Mouse (Mus musculus) stomach, embryonic 16.5 days (tissue): ENCODE results near the gene Pusl1. TPM values are rescaled to one million over a fixed set of nuclear protein-coding genes. Genes with fewer than 3 reads are reported as not detected.

Source experiments
- ATAC-seq: fragments of 200-750 bp; cut with Nextera tagmentation; 2 replicates; pipeline ENCODE4 v1.8.0; 2017; ENCODE audit warnings: moderate number of reproducible peaks, moderate TSS enrichment; ENCODE audit not compliant: insufficient read depth, low FRiP score
- H3K27ac ChIP-seq: fragments of 300-500 bp; sonication (generic); 2 replicates; pipeline ENCODE4 v1.5.1; 2014; ENCODE audit warnings: low read length
- H3K27me3 ChIP-seq: fragments of 300-500 bp; sonication (generic); 2 replicates; pipeline ENCODE4 v1.6.1; 2014; ENCODE audit warnings: low read length, control low read depth, mixed read lengths; ENCODE audit not compliant: control insufficient read depth, insufficient read depth
- H3K36me3 ChIP-seq: fragments of 300-500 bp; sonication (generic); 2 replicates; pipeline ENCODE4 v1.6.1; 2014; ENCODE audit warnings: low read length; ENCODE audit not compliant: control insufficient read depth, insufficient read depth
- H3K4me1 ChIP-seq: fragments of 300-500 bp; sonication (generic); 2 replicates; pipeline ENCODE4 v1.6.1; 2014; ENCODE audit warnings: low read length, control low read depth, mixed read lengths; ENCODE audit not compliant: control insufficient read depth, insufficient read depth
- H3K4me2 ChIP-seq: fragments of 300-500 bp; sonication (generic); 2 replicates; pipeline ENCODE4 v1.6.1; 2014; ENCODE audit warnings: low read depth, low read length, mixed read lengths
- H3K4me3 ChIP-seq: fragments of 300-500 bp; sonication (generic); replicated peaks from 2 replicates; pipeline ENCODE4 v1.5.1; 2014; ENCODE audit warnings: mild to moderate bottlenecking, low read length
- H3K9ac ChIP-seq: fragments of 300-500 bp; sonication (generic); 2 replicates; pipeline ENCODE4 v1.6.1; 2014; ENCODE audit warnings: low read length
- H3K9me3 ChIP-seq: fragments of 300-500 bp; sonication (generic); replicated peaks from 2 replicates; pipeline ENCODE4 v1.6.1; 2016; ENCODE audit warnings: low read length, control low read depth; ENCODE audit not compliant: control insufficient read depth
- WGBS: fragments of 180-500 bp; shearing (Covaris S2); extraction: QIAGEN DNeasy Blood & Tissue Kit; methylation state at CpG from one replicate; pipeline ENCODE4 v1.1.7; 2014; 5-methylcytosine and 5-hydroxymethylcytosine counted together
- polyA plus RNA-seq: library from polyadenylated mRNA; unstranded; fragments of >200 nt; fragmentation: Nextera tagmentation; extraction: Ambion mirVana; gene quantifications from 2 replicates; pipeline ENCODE4 v1.2.1, GENCODE M21; 2015

Pusl1 gene
- polyA plus RNA-seq, 1 experiment from 2014 or later = 51.2 TPM

DNA sequence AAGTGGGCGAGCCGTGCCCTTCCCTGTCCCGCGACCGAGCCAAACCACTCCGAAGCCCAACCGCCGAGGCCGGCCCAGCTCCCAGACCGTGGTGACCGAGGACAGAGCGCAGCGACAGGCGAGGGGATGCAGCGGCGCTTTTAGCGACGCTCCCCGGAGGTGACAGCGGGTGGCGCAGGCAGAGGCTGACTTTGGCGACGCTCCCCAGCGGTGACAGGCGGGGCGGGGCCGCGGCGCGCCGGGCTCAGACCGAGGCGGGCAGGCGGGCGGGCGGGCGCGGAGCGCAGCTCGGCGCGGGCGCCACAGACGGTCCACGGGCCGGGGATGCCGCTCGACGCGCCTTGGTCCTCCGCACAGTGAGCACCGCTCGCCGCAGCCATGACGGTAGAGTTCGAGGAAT, 436 bp upstream of the Pusl1 start:
- under 1% methylated on average over 54 of the region's 56 CpGs for WGBS
- H3K4me2 ChIP-seq = peak overlapping the region; percentile 96
- peak overlapping the region; percentile 95 for H3K9ac ChIP-seq
- peaks cover 34% of the 10 kb centered on the region for H3K4me1 ChIP-seq
- peak; percentile 89 for ATAC-seq
- H3K27ac ChIP-seq = peak overlapping the region; percentile 98
- peak overlapping the region; percentile 91 for H3K4me3 ChIP-seq
- H3K9me3 ChIP-seq = no peaks in the 10 kb centered on the region
- peaks cover 11% of the 10 kb centered on the region; the same call in 1 of the 2 replicates for H3K36me3 ChIP-seq
- no peaks in the 10 kb centered on the region for H3K27me3 ChIP-seq

DNA sequence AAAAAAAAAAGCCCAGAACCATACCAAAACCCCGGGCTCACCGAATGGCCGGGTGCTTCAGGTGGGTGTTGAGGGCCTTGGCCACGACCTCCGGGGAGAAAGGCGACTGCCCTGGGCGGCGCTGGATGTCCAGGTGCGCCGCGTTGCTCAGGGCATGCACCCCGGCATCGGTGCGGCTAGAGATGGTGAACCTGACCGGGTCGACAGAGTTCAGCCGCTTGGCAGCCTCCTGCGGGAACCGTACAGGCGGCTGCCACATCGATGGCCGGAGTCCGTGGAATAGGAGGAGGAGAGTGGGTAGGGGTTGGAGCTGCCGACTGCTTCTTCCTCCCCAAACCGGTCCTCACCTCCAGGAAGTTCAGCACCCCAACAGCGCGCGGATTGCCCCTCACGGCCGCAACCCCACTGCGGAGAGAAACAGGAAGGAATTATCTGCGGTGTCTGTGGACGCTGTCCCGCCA, 540 bp downstream of the Pusl1 start:
- Histone ChIP-seq H3K4me1 (peaks cover 34% of the 10 kb centered on the region), H3K4me2 (peak overlapping the region; percentile 96), H3K27me3 (no peaks in the 10 kb centered on the region), H3K4me3 (peak overlapping the region; percentile 91), H3K36me3 (0 out of 2 replicates have a peak, but pooled peaks cover 8% of the 10 kb centered on the region), H3K9ac (peak overlapping the region; percentile 85), H3K9me3 (no peaks in the 10 kb centered on the region), H3K27ac (0 out of 2 replicates have a peak overlapping the region, but pooled peaks have one; percentile 98)
- WGBS = under 1% methylated on average over 34 of the region's 34 CpGs
- ATAC-seq = no peak

DNA sequence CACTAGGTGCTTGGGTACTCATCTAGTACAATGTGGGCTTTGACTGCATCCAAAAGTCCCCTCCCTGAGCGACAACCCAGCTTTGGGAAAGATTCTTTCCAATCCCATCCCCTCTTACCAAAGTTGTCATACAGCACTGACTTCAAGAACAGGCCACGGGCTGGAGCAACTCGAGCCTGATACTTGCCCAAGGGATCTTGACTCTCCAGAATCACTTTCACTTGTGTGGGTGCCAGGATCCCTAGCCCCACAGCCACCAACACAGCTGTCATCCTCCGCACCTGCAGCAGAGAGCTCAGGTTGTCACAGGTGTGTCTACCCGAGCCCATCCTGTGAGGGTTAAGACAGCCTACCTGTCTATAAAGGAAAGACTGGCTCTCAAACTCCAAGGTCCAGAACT, 2.3 kb downstream of the Pusl1 start:
- H3K36me3 ChIP-seq = peaks cover 17% of the 10 kb centered on the region; the same call in 1 of the 2 replicates
- no peak overlapping the region for H3K4me3 ChIP-seq
- no peak overlapping the region for H3K4me2 ChIP-seq
- ATAC-seq = no peak
- no peaks in the 10 kb centered on the region for H3K27me3 ChIP-seq
- H3K27ac ChIP-seq = no peak overlapping the region
- peaks cover 24% of the 10 kb centered on the region for H3K4me1 ChIP-seq
- H3K9me3 ChIP-seq = no peaks in the 10 kb centered on the region
- 81% methylated on average over 5 of the region's 5 CpGs for WGBS
- no peak overlapping the region for H3K9ac ChIP-seq

DNA sequence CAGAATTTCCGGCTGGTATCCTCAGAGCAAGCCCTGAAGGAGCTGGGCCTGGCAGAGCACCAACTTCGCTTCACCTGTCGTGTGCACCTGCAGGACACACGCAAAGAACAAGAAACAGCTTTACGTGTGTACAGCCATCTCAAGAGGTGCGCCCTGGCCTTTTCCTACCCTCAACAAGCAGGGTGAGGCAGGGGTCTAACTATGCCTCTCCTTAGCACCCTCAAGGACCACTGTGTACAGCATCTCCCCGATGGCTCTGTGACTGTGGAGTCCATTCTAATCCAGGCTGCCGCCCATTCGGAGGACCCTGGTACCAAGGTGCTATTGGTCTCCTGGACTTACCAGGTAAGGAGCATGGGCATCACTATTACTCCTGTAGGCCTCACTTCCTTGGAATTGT, 3.4 kb downstream of the Pusl1 start:
- Histone ChIP-seq H3K27me3 (no peaks in the 10 kb centered on the region), H3K4me2 (no peak overlapping the region), H3K9me3 (no peaks in the 10 kb centered on the region), H3K27ac (no peak overlapping the region), H3K9ac (no peak overlapping the region), H3K4me3 (no peak overlapping the region), H3K4me1 (peaks cover 13% of the 10 kb centered on the region; the same call in 1 of the 2 replicates), H3K36me3 (peaks cover 17% of the 10 kb centered on the region; the same call in 1 of the 2 replicates)
- ATAC-seq = no peak
- 93% methylated on average over 9 of the region's 9 CpGs for WGBS

DNA sequence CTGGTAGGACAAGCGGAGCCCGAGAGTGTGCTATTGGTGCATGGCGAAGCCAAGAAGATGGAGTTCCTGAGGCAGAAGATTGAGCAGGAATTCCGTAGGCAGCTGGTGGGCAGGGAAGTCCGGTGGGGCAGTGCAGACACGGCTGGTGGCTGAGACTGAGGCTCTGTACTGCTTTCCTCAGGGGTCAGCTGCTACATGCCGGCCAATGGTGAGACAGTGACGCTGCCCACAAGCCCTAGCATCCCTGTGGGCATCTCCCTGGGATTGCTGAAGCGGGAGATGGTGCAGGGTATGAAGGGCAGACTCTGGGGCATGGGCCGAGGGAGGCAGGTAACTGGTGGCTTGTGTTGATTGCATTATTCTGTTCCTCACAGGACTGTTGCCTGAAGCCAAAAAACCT, 3.9 kb downstream of the Pusl1 start:
- H3K27ac ChIP-seq = no peak overlapping the region
- peaks cover 9% of the 10 kb centered on the region; the same call in 1 of the 2 replicates for H3K4me1 ChIP-seq
- H3K4me2 ChIP-seq = no peak overlapping the region
- 87% methylated on average over 10 of the region's 10 CpGs for WGBS
- no peaks in the 10 kb centered on the region for H3K9me3 ChIP-seq
- no peaks in the 10 kb centered on the region for H3K27me3 ChIP-seq
- H3K4me3 ChIP-seq = no peak overlapping the region
- no peak for ATAC-seq
- no peak overlapping the region for H3K9ac ChIP-seq
- H3K36me3 ChIP-seq = peaks cover 17% of the 10 kb centered on the region; the same call in 1 of the 2 replicates

DNA sequence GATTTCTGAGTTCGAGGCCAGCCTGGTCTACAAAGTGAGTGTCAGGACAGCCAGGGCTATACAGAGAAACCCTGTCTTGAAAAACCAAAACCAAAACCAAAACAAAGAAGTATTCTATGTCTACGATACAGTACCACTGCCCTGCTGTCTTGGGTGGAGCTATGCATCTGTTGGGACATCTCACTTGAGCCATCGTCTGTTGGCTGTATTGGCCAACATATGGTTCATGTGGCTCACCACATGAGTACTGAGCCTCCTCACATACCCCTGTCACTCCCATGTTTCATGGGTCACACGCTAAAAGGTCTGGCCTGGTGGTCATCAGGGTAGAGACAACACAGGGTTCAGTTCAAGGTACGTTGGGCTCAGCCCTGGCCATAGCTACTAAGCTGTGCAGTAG, 5.3 kb downstream of the Pusl1 start:
- Histone ChIP-seq H3K27me3 (no peaks in the 10 kb centered on the region), H3K27ac (no peak overlapping the region), H3K36me3 (peaks cover 17% of the 10 kb centered on the region; the same call in 1 of the 2 replicates), H3K9ac (no peak overlapping the region), H3K4me3 (no peak overlapping the region), H3K4me2 (no peak overlapping the region), H3K9me3 (no peaks in the 10 kb centered on the region), H3K4me1 (peaks cover 9% of the 10 kb centered on the region; the same call in 1 of the 2 replicates)
- ATAC-seq = no peak
- 93% methylated on average over 5 of the region's 5 CpGs for WGBS

DNA sequence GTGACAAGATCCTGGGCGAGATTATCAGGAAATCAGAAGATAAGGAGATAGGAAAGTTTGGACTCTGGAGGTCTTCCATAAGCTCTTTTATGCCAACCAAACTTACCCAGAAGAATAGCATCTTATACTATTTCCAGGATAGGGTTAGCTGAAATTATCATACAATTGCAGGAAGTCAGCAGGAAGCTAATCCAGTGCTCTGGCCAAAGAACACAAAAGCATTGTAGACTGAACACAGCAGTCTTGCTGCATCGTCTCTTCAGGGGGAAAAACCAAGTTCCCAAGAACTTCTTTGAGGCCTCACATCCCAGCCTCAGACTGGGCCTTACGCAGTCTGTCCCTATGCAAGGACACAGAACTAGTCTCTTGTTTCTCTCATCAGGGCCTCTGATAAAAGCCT, 8.0 kb downstream of the Pusl1 start:
- Histone ChIP-seq H3K4me1 (no peaks in the 10 kb centered on the region), H3K4me3 (no peak overlapping the region), H3K36me3 (peaks cover 13% of the 10 kb centered on the region; the same call in 1 of the 2 replicates), H3K9me3 (no peaks in the 10 kb centered on the region), H3K4me2 (no peak overlapping the region), H3K27ac (peak overlapping the region; percentile 38; the same call in 1 of the 2 replicates), H3K9ac (no peak overlapping the region), H3K27me3 (no peaks in the 10 kb centered on the region)
- WGBS = 81% methylated on average over 3 of the region's 3 CpGs
- no peak for ATAC-seq

DNA sequence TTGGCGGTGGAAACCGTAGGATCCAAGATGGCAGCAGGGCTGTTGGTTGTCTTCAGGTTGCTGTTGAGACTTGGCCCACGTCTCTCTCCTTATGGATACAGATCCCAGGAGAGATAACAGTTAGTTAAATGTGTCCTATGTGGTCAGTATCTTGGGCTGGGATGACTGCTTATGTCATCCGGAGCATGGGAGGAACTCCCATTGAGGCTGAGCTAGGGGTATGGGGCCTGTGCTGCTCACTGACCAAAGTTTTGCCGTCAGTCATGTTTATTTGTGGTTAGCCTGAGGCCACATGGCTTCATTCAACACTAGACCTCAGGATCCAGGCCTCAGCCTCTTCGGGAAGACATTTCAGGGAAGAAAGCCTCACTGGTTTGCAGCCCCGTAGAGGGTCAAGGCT, 20.2 kb downstream of the Pusl1 start:
- Histone ChIP-seq H3K4me1 (peaks cover 7% of the 10 kb centered on the region; the same call in 1 of the 2 replicates), H3K4me3 (no peak overlapping the region), H3K36me3 (peaks cover 18% of the 10 kb centered on the region; the same call in 1 of the 2 replicates), H3K27me3 (no peaks in the 10 kb centered on the region), H3K9me3 (no peaks in the 10 kb centered on the region), H3K27ac (no peak overlapping the region), H3K9ac (no peak overlapping the region), H3K4me2 (no peak overlapping the region)
- ATAC-seq = no peak
- WGBS = 84% methylated on average over 7 of the region's 7 CpGs

DNA sequence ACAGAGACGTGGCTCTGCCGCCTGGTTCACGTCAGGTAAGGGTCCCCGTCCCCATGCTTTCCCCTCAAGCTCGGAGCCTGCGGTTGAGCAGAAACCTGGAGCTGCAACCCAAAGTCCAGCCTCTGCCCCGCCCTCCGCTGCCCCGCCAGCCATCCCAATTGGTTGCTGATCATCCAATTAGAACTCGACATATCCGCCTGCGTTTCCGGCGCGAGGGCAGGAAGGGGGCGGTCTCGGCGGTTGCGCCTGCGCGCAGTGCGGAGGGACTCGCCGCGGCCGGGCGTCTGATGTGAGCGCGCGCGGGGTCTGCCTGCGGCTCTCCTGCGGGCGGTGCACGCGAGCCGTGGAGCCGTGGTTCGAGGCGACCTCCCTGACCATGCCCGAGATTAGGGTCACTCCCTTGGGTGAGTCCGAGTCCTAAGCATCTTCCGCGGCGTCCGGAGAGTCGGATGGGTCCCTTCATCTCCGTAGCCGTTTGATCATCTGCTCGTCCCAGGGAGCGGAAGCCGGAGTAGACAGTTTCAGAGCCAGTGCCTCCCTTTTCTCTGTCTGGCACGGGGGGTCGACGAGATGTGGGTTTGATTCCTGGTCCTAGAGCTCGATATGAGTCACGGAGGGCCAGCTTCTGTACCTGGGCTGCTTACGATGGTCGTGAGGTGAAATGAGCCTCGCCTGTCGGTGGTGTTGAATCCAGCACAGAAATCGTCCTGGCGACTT, 22.1 kb downstream of the Pusl1 start, which contains the start of the genes Cptp and Ints11:
Cptp (minus strand) TSS at position 124 of the 717 bp plus-strand sequence.
Ints11 (plus strand) TSS at position 230 of the 717 bp plus-strand sequence.
- Histone ChIP-seq H3K27ac (peak within 1 kb of the TSS; percentile 48), H3K4me1 (peaks cover 7% of the 10 kb centered on the region; the same call in 1 of the 2 replicates)

More for the DNA sequence above, 22.1 kb downstream of the Pusl1 start, which contains the start of the genes Cptp and Ints11:
- Histone ChIP-seq H3K9ac (peak within 1 kb of the TSS; percentile 92), H3K4me2 (peak within 1 kb of the TSS; percentile 75), H3K4me3 (peak within 1 kb of the TSS; percentile 84), H3K36me3 (peaks cover 12% of the 10 kb centered on the region), H3K9me3 (no peaks in the 10 kb centered on the region), H3K27me3 (no peaks in the 10 kb centered on the region)
- under 1% methylated on average over 60 of the region's 63 CpGs for WGBS
- ATAC-seq = peak; percentile 96
